Mouse (Mus musculus) testis, adult 2 months (tissue): Measurements from ENCODE around the gene Golt1a. TPM values are rescaled to one million over a fixed set of nuclear protein-coding genes. Genes with fewer than 3 reads are reported as not detected.
A peak's percentile ranks its signal among the peaks of the same experiment; 100 is the strongest.

Source experiments
- H3K27ac ChIP-seq: fragments of 200-500 bp; 2 replicates; pipeline ENCODE4 v1.5.1; 2012; ENCODE audit warnings: low read depth, low read length; ENCODE audit not compliant: control insufficient read depth, insufficient read depth
- H3K27me3 ChIP-seq: fragments of 200-500 bp; 2 replicates; pipeline ENCODE4 v1.6.1; 2012; ENCODE audit warnings: mild to moderate bottlenecking, low read length, moderate library complexity; ENCODE audit not compliant: control insufficient read depth, insufficient read depth
- H3K36me3 ChIP-seq: fragments of 200-500 bp; 2 replicates; pipeline ENCODE4 v1.6.1; 2012; ENCODE audit warnings: mild to moderate bottlenecking, low read length; ENCODE audit not compliant: control insufficient read depth, insufficient read depth
- H3K4me1 ChIP-seq: fragments of 200-500 bp; 2 replicates; pipeline ENCODE4 v1.6.1; 2012; ENCODE audit warnings: low read length; ENCODE audit not compliant: control insufficient read depth, insufficient read depth
- H3K4me3 ChIP-seq: fragments of 200-500 bp; 2 replicates; pipeline ENCODE4 v1.5.1; 2012; ENCODE audit warnings: low read depth, mild to moderate bottlenecking, low read length, moderate library complexity, mixed read lengths; ENCODE audit not compliant: control insufficient read depth
- CTCF ChIP-seq: fragments of 200-500 bp; IDR thresholded peaks from 2 replicates; pipeline ENCODE4 v1.5.1; 2012; ENCODE audit warnings: low read depth, mild to moderate bottlenecking, inconsistent platforms, low read length, moderate library complexity; ENCODE audit not compliant: control insufficient read depth, insufficient read depth, insufficient replicate concordance
- POLR2A ChIP-seq: fragments of 200-500 bp; IDR thresholded peaks from 2 replicates; pipeline ENCODE4 v1.6.1; 2012; ENCODE audit warnings: low read depth, mild to moderate bottlenecking, inconsistent platforms, low read length, moderate library complexity; ENCODE audit not compliant: control insufficient read depth
- polyA plus RNA-seq: library from polyadenylated mRNA; depleted of rRNA; stranded (reverse); fragments of >200 nt; gene quantifications from 2 replicates; pipeline ENCODE4 v1.2.3, GENCODE M21; 2012

Gene Golt1a
- polyA plus RNA-seq, 1 experiment: not detected

DNA sequence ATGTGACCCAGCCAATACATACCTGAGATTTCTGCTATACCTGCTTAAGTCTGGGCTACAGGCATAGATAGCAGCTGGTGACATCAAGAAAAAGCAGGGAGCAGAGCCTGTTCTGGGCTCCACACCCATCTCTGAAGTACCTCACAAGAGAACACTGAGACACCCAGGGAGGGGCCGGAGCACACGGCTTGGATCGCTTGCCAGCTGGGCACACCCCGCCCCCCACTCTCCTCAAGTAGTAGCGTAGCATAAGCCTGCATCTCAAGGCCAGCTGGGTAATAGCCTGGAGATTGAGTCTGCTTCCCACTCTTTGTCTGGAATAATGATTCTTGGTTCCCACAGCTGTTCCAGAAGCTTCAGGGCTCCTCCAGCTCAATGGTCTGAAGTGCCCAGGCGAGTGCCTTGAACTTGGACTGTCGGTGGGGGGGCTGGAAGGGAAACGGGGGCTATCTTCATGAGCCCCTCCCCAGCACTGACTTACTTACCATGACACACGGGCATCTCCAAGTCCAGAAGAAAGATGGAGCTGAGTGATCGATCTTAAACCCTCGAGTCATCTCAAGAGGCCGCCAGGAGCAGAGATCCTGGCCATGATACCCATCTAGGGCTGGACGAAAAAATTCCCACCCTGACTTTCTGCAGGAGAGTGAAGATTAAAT is 11.8 kb downstream of the Golt1a start, which contains the start of gene Kiss1:
Gene Kiss1, plus strand, starts transcription at position 609 of the 659 bp plus-strand sequence.
- Histone ChIP-seq H3K27me3 (no peaks in the 10 kb centered on the region), H3K27ac (no peak within 1 kb of the TSS), H3K4me3 (no peak within 1 kb of the TSS), H3K4me1 (no peaks in the 10 kb centered on the region), H3K36me3 (no peaks in the 10 kb centered on the region)
- TF ChIP-seq POLR2A (no peak), CTCF (no peak)

DNA sequence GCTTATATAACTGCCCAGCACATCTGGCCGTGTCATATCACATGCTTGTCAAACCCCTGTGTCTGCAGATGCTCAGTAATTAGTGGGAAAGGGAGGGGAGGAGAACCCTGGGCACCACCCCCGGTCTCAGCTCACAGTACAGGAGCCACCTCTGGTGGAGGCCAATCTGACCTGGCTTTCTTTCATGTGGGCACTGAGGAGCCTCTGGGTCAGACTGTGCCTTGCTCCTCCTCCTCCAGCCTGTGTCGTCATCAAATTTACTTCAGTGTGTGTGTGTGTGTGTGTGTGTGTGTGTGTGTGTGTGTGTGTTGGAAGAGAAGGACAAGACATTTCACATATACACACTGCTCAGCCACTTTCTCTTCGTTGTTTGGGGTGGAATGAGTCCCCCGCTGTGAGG is 13.7 kb downstream of the Golt1a start:
- Histone ChIP-seq H3K27me3 (no peaks in the 10 kb centered on the region), H3K4me3 (no peak overlapping the region), H3K4me1 (no peaks in the 10 kb centered on the region), H3K27ac (no peak overlapping the region), H3K36me3 (no peaks in the 10 kb centered on the region)
- TF ChIP-seq POLR2A (no peak), CTCF (no peak)

DNA sequence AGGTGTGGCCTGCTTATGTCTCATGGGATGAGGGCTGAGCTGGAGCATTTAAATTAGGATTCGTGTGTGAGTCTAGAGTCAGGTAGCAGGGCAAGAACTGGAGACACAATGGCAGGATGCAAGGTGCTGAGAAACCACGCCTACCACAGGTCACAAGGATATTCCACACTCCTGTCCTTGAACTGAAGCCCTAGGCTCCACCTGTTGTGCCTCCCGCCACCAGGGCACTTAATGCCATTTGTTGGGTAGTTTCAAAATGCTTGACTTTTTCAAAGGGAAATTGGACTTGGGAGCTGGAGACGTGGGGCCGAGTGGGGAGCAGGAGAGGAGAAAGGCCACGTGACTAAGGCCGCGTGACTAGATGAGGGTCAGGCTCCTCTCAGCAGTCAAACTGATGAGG is 16.4 kb downstream of the Golt1a start:
- no peaks in the 10 kb centered on the region for H3K36me3 ChIP-seq
- no peak overlapping the region for H3K27ac ChIP-seq
- no peak overlapping the region for H3K4me3 ChIP-seq
- H3K4me1 ChIP-seq: peaks cover 5% of the 10 kb centered on the region
- no peak for TF ChIP-seq POLR2A
- no peak for TF ChIP-seq CTCF
- H3K27me3 ChIP-seq: no peaks in the 10 kb centered on the region

DNA sequence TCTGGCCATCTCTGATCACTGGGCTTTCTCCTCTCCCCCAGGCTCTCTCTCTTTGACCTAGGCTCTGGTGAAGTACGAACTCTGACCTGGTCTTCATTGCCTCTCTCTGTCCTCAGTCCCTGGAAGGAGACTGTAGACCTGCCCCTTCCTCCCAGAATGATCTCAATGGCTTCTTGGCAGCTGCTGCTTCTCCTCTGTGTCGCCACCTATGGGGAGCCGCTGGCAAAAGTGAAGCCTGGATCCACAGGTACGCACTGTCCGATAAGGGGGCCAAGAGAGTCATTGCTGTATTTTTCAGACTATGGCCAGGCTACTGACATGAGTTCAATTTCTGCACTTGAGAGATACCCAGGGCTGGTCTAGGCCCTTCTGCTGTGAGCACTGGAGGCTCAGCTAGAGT is 17.5 kb downstream of the Golt1a start:
- Histone ChIP-seq H3K27me3 (no peaks in the 10 kb centered on the region), H3K27ac (no peak overlapping the region), H3K4me1 (peaks cover 5% of the 10 kb centered on the region), H3K36me3 (no peaks in the 10 kb centered on the region), H3K4me3 (no peak overlapping the region)
- TF ChIP-seq POLR2A (no peak), CTCF (no peak)

DNA sequence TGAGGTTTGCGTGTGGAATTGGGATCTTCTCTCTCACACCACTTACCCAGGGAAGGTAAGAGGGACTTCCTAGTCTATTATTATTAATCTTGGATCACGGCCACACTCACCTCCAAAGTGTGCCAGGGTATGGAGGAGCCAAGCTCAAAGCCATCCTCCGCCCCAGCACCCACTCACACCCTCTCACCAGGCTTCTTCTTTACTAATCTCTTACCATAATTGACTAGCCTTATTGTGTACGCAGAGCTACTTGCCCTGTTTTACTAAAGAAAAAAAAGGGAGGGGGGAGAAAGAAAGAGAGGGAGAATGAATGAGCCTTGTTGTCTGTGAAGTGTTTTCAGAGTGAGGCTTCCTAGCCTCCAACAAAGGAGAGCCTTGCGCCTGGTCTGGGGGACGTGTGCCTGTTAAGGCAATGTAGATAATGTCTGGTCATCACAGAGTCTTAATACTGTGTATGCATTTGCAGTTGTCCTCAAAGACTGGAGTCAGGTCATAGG is 18.7 kb downstream of the Golt1a start:
- no peaks in the 10 kb centered on the region for H3K27me3 ChIP-seq
- no peak overlapping the region for H3K4me3 ChIP-seq
- H3K36me3 ChIP-seq: no peaks in the 10 kb centered on the region
- no peak overlapping the region for H3K27ac ChIP-seq
- TF ChIP-seq POLR2A: no peak
- TF ChIP-seq CTCF: no peak
- H3K4me1 ChIP-seq: peaks cover 5% of the 10 kb centered on the region

DNA sequence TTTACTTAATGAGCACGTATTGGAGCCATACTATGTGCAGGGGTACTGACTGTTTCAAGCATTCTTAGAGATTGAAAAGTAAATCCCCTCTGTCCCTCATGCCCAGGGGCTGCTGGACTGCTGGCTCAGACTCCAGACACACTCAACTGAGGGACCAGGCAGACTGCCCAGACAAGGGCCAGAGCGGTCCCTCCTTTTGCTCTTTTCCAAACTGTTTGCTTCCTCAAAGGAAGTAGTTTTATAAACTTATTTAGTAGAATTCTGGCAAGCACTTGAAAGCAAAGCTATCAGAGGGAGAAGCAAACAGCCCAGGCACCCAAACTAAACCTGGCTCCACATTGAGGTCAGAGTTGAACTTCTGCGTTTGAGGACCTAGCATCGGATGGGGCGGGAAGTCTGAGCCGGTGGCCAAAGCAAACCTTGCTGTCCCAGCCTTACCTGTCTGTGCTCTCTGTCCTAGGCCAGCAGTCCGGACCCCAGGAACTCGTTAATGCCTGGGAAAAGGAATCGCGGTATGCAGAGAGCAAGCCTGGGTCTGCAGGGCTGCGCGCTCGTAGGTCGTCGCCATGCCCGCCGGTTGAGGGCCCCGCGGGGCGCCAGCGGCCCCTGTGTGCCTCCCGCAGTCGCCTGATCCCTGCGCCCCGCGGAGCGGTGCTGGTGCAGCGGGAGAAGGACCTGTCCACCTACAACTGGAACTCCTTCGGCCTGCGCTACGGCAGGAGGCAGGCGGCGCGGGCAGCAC is 19.5 kb downstream of the Golt1a start:
- Histone ChIP-seq H3K4me1 (peaks cover 5% of the 10 kb centered on the region), H3K36me3 (no peaks in the 10 kb centered on the region), H3K27me3 (no peaks in the 10 kb centered on the region), H3K4me3 (peak overlapping the region; percentile 32), H3K27ac (no peak overlapping the region)
- TF ChIP-seq POLR2A (no peak), CTCF (no peak)

DNA sequence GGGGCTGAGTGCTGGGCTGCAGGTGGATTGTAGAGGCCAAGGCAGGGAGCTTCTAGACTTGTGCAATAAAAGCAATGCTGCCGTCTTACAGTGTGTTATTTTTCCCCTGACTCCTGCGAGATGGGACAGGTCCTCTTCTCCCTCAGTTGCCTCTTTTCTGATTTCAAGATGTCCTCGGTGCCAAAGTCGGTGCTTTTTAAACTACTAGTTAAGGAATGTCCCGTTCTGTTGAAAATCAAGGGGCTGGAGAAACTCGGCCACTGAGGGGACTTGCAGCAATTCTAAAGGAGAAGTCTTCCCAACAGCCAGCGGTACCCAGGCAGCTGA is 20.0 kb downstream of the Golt1a start:
- Histone ChIP-seq H3K36me3 (no peaks in the 10 kb centered on the region), H3K27me3 (no peaks in the 10 kb centered on the region), H3K4me1 (peaks cover 5% of the 10 kb centered on the region), H3K27ac (no peak overlapping the region), H3K4me3 (no peak overlapping the region; the same call in 1 of the 2 replicates)
- TF ChIP-seq POLR2A (no peak), CTCF (no peak)
